Mouse (Mus musculus) ES-E14 (cell line): ENCODE results near the gene Tmtc4. TPM values are rescaled to one million over a fixed set of nuclear protein-coding genes. Genes with fewer than 3 reads are reported as not detected.

Experiments used
- DNase-seq: peaks from one replicate; pipeline ENCODE4 v3.0.0-alpha.2; 2013; ENCODE audit warnings: low read depth, low spot score
- H3K27ac ChIP-seq: 2 replicates; pipeline ENCODE4 v1.5.1; 2012; ENCODE audit warnings: low read depth, mild to moderate bottlenecking, low read length, moderate library complexity, mixed read lengths; ENCODE audit not compliant: poor library complexity, insufficient read depth, severe bottlenecking
- H3K36me3 ChIP-seq: 2 replicates; pipeline ENCODE4 v1.6.1; 2012; ENCODE audit warnings: mild to moderate bottlenecking, low read length, moderate library complexity, mixed read lengths; ENCODE audit not compliant: control insufficient read depth, poor library complexity, insufficient read depth, severe bottlenecking
- H3K4me1 ChIP-seq, 2 experiments: fragments of 150-350 bp in 1 of 2; sonication (generic) in 1 of 2; 2 replicates each; pipeline ENCODE4 v1.6.1; 2012; ENCODE audit warnings: low read length in 2 of 2, mild to moderate bottlenecking in 1 of 2, mixed read lengths in 1 of 2; ENCODE audit not compliant: control insufficient read depth in 2 of 2, insufficient read depth in 2 of 2, poor library complexity in 1 of 2
- H3K4me3 ChIP-seq, 2 experiments: fragments of 150-350 bp in 1 of 2; sonication (generic) in 1 of 2; 2 replicates each; pipeline ENCODE4 v1.5.1; 2012; ENCODE audit warnings: low read length in 2 of 2, low read depth in 1 of 2, mild to moderate bottlenecking in 1 of 2, mixed read lengths in 1 of 2; ENCODE audit not compliant: insufficient read depth in 1 of 2, poor library complexity in 1 of 2, severe bottlenecking in 1 of 2
- H3K9ac ChIP-seq: 2 replicates; pipeline ENCODE4 v1.6.1; 2012; ENCODE audit warnings: low read depth, mild to moderate bottlenecking, low read length, mixed read lengths; ENCODE audit not compliant: poor library complexity, insufficient read depth, severe bottlenecking
- H3K9me3 ChIP-seq: fragments of 150-350 bp; sonication (generic); 2 replicates; pipeline ENCODE4 v1.6.1; 2012; ENCODE audit warnings: low read depth, mild to moderate bottlenecking, low read length; ENCODE audit not compliant: control insufficient read depth, insufficient read depth
- CHD2 ChIP-seq: IDR thresholded peaks from 2 replicates; pipeline ENCODE4 v1.6.1; 2014; ENCODE audit warnings: mild to moderate bottlenecking, low read depth, low read length, inconsistent platforms
- HCFC1 ChIP-seq: IDR thresholded peaks from 2 replicates; pipeline ENCODE4 v1.6.1; 2012; ENCODE audit warnings: low read length, inconsistent platforms, borderline replicate concordance; ENCODE audit not compliant: insufficient read depth
- MAFK ChIP-seq: IDR thresholded peaks from 2 replicates; pipeline ENCODE4 v1.6.1; 2014; ENCODE audit warnings: mild to moderate bottlenecking, low read depth, low read length, inconsistent platforms; ENCODE audit not compliant: insufficient read depth
- ZC3H11A ChIP-seq: IDR thresholded peaks from 2 replicates; pipeline ENCODE4 v1.6.1; 2012; ENCODE audit warnings: low read depth, mild to moderate bottlenecking, inconsistent platforms, low read length, borderline replicate concordance
- ZNF384 ChIP-seq: IDR thresholded peaks from 2 replicates; pipeline ENCODE4 v1.6.1; 2012; ENCODE audit warnings: low read depth, low read length, inconsistent platforms
- in situ Hi-C, 2 experiments: fragments of 600-800 bp; cut with MboI; formaldehyde crosslinking; loops; one replicate each; pipeline ENCODE4 v1.15.1; 2025; ENCODE audit warnings: low sequenced_read_pairs in 2 of 2, inconsistent platforms in 1 of 2; ENCODE audit not compliant: unreplicated experiment in 2 of 2
- total RNA-seq: library from RNA; depleted of rRNA; stranded (reverse); fragments of 300-350 nt; gene quantifications from 2 replicates; pipeline ENCODE4 v1.2.3, GENCODE M21; 2012; rRNA removed

Tmtc4 gene
- 9.6 and 18.3 TPM in 2 replicates for total RNA-seq

- no peaks in the 10 kb centered on the region for H3K36me3 ChIP-seq
- 0 out of 2 replicates have a peak, but pooled peaks have one; percentile 9 for TF ChIP-seq HCFC1
- TF ChIP-seq ZNF384 = no peak
- TF ChIP-seq ZC3H11A = no peak
- TF ChIP-seq CHD2 = peak; percentile 77
- no peak for TF ChIP-seq MAFK
- peak within 1 kb of the TSS; percentile 76 to 79 for H3K4me3 ChIP-seq
- no peaks in the 10 kb centered on the region for H3K9me3 ChIP-seq
- in situ Hi-C loops = no loop called here
- no peak within 1 kb of the TSS for H3K27ac ChIP-seq
- H3K9ac ChIP-seq = peak within 1 kb of the TSS; percentile 70
- peaks cover 0 to 2% of the 10 kb centered on the region in 2 experiments; a peak in 1 of 4 replicates for H3K4me1 ChIP-seq
- DNase-seq = peak; percentile 86
Measured at GRCm38 (mm10) chr14:122983226-122984215, at the start of gene Tmtc4. Gene Tmtc4 (minus strand): TSS chr14:122984035.

- Histone ChIP-seq H3K4me3 (no peak overlapping the region), H3K4me1 (no peaks in the 10 kb centered on the region), H3K27ac (no peak overlapping the region), H3K36me3 (no peaks in the 10 kb centered on the region), H3K9ac (no peak overlapping the region), H3K9me3 (no peaks in the 10 kb centered on the region)
- TF ChIP-seq CHD2 (no peak), ZC3H11A (no peak), ZNF384 (no peak), HCFC1 (no peak), MAFK (no peak)
- no peak for DNase-seq
- in situ Hi-C loops = no loop called here
Measured at GRCm38 (mm10) chr14:123032435-123032834, 48.6 kb upstream of the Tmtc4 start.

- no peak overlapping the region for H3K9ac ChIP-seq
- no peaks in the 10 kb centered on the region for H3K9me3 ChIP-seq
- TF ChIP-seq MAFK = no peak
- TF ChIP-seq ZNF384 = no peak
- no peak for TF ChIP-seq HCFC1
- no peak for TF ChIP-seq ZC3H11A
- TF ChIP-seq CHD2 = no peak
- no peak for DNase-seq
- H3K27ac ChIP-seq = no peak overlapping the region
- no peak overlapping the region for H3K4me3 ChIP-seq
- in situ Hi-C loops = no loop called here
- no peaks in the 10 kb centered on the region for H3K4me1 ChIP-seq
- H3K36me3 ChIP-seq = no peaks in the 10 kb centered on the region
Measured at GRCm38 (mm10) chr14:123027876-123028275, 44.0 kb upstream of the Tmtc4 start.

- Histone ChIP-seq H3K9me3 (no peaks in the 10 kb centered on the region), H3K4me3 (no peak overlapping the region), H3K27ac (no peak overlapping the region), H3K4me1 (no peaks in the 10 kb centered on the region), H3K36me3 (no peaks in the 10 kb centered on the region), H3K9ac (no peak overlapping the region)
- no peak for DNase-seq
- TF ChIP-seq ZC3H11A (no peak), CHD2 (no peak), ZNF384 (no peak), HCFC1 (no peak), MAFK (no peak)
- in situ Hi-C loops = no loop called here
Measured at GRCm38 (mm10) chr14:123022981-123023380, 39.1 kb upstream of the Tmtc4 start.
